In the genomic region with DNA sequence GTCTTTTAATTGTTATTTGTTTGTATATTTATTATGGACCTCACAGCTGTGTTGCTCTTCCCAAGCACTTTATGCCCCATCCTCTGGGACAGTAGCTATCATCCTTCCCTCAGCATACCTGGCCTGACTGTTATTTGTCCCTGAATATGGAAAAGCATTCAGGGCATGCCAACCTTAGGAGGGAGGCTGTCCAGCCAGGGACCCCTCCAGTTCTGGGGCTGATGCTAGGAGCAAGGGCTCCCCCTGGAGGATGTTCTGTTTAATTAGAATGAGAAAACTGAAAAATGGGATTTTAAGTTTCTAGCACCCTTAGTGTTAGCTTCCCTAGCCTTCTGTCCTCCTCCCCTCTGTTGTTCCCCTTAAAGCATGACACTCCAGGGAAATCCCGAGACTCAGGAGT, we compare ENCODE assay signal across 9 mouse cellular contexts. TPM values are rescaled to one million over a fixed set of nuclear protein-coding genes. Genes with fewer than 3 reads are reported as not detected.
A peak's percentile ranks its signal among the peaks of the same experiment; 100 is the strongest.
DNase-seq lines count a peak whose midpoint lies in the region; ATAC-seq and TF ChIP-seq lines count a peak whose summit lies in the region.
"Had no signal": no experiment of that assay in that cellular context is flagged by ENCODE, and none has a peak within 500 bp of the region (broad histone marks: within the 10 kb centered on the region; RNA-seq: fewer than 3 reads in every experiment).

No protein-coding gene starts in this region.

- no peak overlapping the region for H3K27ac ChIP-seq in forebrain, embryonic 11.5 days (ENCODE audit: low read depth, low read length)
- H3K27ac ChIP-seq in forebrain, embryonic 10.5 days = no peak overlapping the region
- no peak overlapping the region for H3K27ac ChIP-seq in forebrain, embryonic 14.5 days (ENCODE audit: low read depth, low read length)
- no peak overlapping the region for H3K27ac ChIP-seq in midbrain, postnatal 0 days (ENCODE audit: low read depth, low read length)

- H3K4me3 ChIP-seq in forebrain, embryonic 11.5 days (ENCODE audit: low read depth, low read length) = no peak overlapping the region
- no peak overlapping the region for H3K4me3 ChIP-seq in forebrain, embryonic 10.5 days
- no peak overlapping the region for H3K4me3 ChIP-seq in forebrain, embryonic 14.5 days (ENCODE audit: low read depth, low read length)
- H3K4me3 ChIP-seq in midbrain, postnatal 0 days (ENCODE audit: low read depth, low read length) = no peak overlapping the region

- 7% methylated on average over 1 of the region's 1 CpGs for WGBS in forebrain, embryonic 11.5 days
- 10% methylated on average over 1 of the region's 1 CpGs for WGBS in forebrain, embryonic 10.5 days
- WGBS in forebrain, embryonic 14.5 days = 4% methylated on average over 1 of the region's 1 CpGs
- 0% methylated on average over 1 of the region's 1 CpGs for WGBS in midbrain, postnatal 0 days

- DNase-seq in forebrain, embryonic 11.5 days (ENCODE audit: low spot score) = peak; percentile 64
- no peak for DNase-seq in forebrain, embryonic 10.5 days (ENCODE audit: extremely low spot score, low spot score)
- DNase-seq in thymus, postnatal 14 days = peak; percentile 21
- no peak for DNase-seq in thymus, adult 18-20 months
- peak; percentile 69 for DNase-seq in forebrain, embryonic 14.5 days (ENCODE audit: low spot score)
- DNase-seq in layer of hippocampus, postnatal 14 days (ENCODE audit: low spot score in 2 of 2) = peak; percentile 28 to 55
- DNase-seq in midbrain, postnatal 0 days (ENCODE audit: low spot score) = peak; percentile 78
- no peak for DNase-seq in c-Kit-positive CD71-positive TER-119-positive erythroid progenitor cells, embryonic 14.5 days (ENCODE audit: low spot score)

- ATAC-seq in forebrain, embryonic 11.5 days (replicated peaks; ENCODE audit: low FRiP score) = peak; percentile 67
- ATAC-seq in forebrain, embryonic 14.5 days = peak; percentile 66
- peak; percentile 42; the same call in 1 of the 2 replicates for ATAC-seq in midbrain, postnatal 0 days (ENCODE audit: low FRiP score)

- H3K27me3 ChIP-seq in forebrain, embryonic 11.5 days (ENCODE audit: control insufficient read depth, insufficient read depth, low read length) = no peaks in the 10 kb centered on the region
- H3K27me3 ChIP-seq in forebrain, embryonic 10.5 days (ENCODE audit: poor library complexity, severe bottlenecking) = no peaks in the 10 kb centered on the region
- no peaks in the 10 kb centered on the region for H3K27me3 ChIP-seq in forebrain, embryonic 14.5 days (replicated peaks; ENCODE audit: control insufficient read depth, insufficient read depth, low read length)
- H3K27me3 ChIP-seq in midbrain, postnatal 0 days (ENCODE audit: insufficient read depth, low read length) = no peaks in the 10 kb centered on the region

- H3K9me3 ChIP-seq in forebrain, embryonic 11.5 days (ENCODE audit: control insufficient read depth, low read length) = no peaks in the 10 kb centered on the region
- no peaks in the 10 kb centered on the region for H3K9me3 ChIP-seq in forebrain, embryonic 10.5 days
- no peaks in the 10 kb centered on the region for H3K9me3 ChIP-seq in forebrain, embryonic 14.5 days (replicated peaks; ENCODE audit: control insufficient read depth, low read length)
- H3K9me3 ChIP-seq in midbrain, postnatal 0 days (ENCODE audit: low read length) = no peaks in the 10 kb centered on the region

- H3K36me3 ChIP-seq in forebrain, embryonic 11.5 days (ENCODE audit: control insufficient read depth, insufficient read depth, low read length) = no peaks in the 10 kb centered on the region
- H3K36me3 ChIP-seq in forebrain, embryonic 10.5 days (replicated peaks) = no peaks in the 10 kb centered on the region
- no peaks in the 10 kb centered on the region for H3K36me3 ChIP-seq in forebrain, embryonic 14.5 days (ENCODE audit: control insufficient read depth, insufficient read depth, low read length)
- no peaks in the 10 kb centered on the region for H3K36me3 ChIP-seq in midbrain, postnatal 0 days (ENCODE audit: insufficient read depth, low read length)

- no peaks in the 10 kb centered on the region; the same call in 1 of the 2 replicates for H3K4me1 ChIP-seq in forebrain, embryonic 11.5 days (replicated peaks; ENCODE audit: control insufficient read depth, insufficient read depth, low read length)
- H3K4me1 ChIP-seq in forebrain, embryonic 10.5 days = 0 out of 2 replicates have a peak, but pooled peaks cover 5% of the 10 kb centered on the region
- H3K4me1 ChIP-seq in forebrain, embryonic 14.5 days (ENCODE audit: control insufficient read depth, insufficient read depth, low read length) = no peaks in the 10 kb centered on the region
- 0 out of 2 replicates have a peak, but pooled peaks cover 3% of the 10 kb centered on the region for H3K4me1 ChIP-seq in midbrain, postnatal 0 days (ENCODE audit: insufficient read depth, low read length)

- no peak overlapping the region for H3K4me2 ChIP-seq in forebrain, embryonic 11.5 days (ENCODE audit: low read depth, low read length, severe bottlenecking)
- no peak overlapping the region for H3K4me2 ChIP-seq in forebrain, embryonic 14.5 days (ENCODE audit: low read length)
- no peak overlapping the region for H3K4me2 ChIP-seq in midbrain, postnatal 0 days (ENCODE audit: low read depth, low read length, poor library complexity, severe bottlenecking)

- H3K9ac ChIP-seq in forebrain, embryonic 11.5 days (ENCODE audit: low read length) = no peak overlapping the region
- H3K9ac ChIP-seq in forebrain, embryonic 14.5 days (ENCODE audit: low read length) = no peak overlapping the region
- H3K9ac ChIP-seq in midbrain, postnatal 0 days (replicated peaks; ENCODE audit: low read length, poor library complexity, severe bottlenecking) = no peak overlapping the region

- peak; percentile 75 for TF ChIP-seq CTCF in midbrain, postnatal 0 days (IDR thresholded peaks at IDR 0.05)

RNA-seq across cellular contexts. Expression of a gene that starts 17.4 kb away (rescaled TPM):
- 0.16 TPM in 1 of 2 replicates, not detected in the other for polyA plus RNA-seq in forebrain, embryonic 11.5 days (2014; fragmentation: Nextera tagmentation; extraction: Ambion mirVana)
- not detected in 2 replicates for polyA plus RNA-seq in forebrain, embryonic 10.5 days (2016; fragmentation: Nextera tagmentation; extraction: Ambion mirVana)
- polyA plus RNA-seq in forebrain, embryonic 14.5 days (2014; fragmentation: Nextera tagmentation; extraction: Ambion mirVana) = 0.08 and 0.14 TPM in 2 replicates
- under 1 TPM; 0.16 to 0.24 TPM for total RNA-seq in layer of hippocampus, postnatal 14 days (2021)
- total RNA-seq in midbrain, postnatal 0 days (2014; rRNA removed) = 0.22 and 1.6 TPM in 2 replicates
- polyA plus RNA-seq in midbrain, postnatal 0 days (2015; fragmentation: Nextera tagmentation; extraction: Ambion mirVana) = 0.27 and 0.57 TPM in 2 replicates
- total RNA-seq: hematopoietic stem cell, adult 5-6 weeks had no signal

RNA-seq across cellular contexts. Expression of a gene that starts 55.3 kb away (rescaled TPM):
- 24.6 and 29.1 TPM in 2 replicates for polyA plus RNA-seq in forebrain, embryonic 11.5 days (2014; fragmentation: Nextera tagmentation; extraction: Ambion mirVana)
- 25.2 and 25.8 TPM in 2 replicates for polyA plus RNA-seq in forebrain, embryonic 10.5 days (2016; fragmentation: Nextera tagmentation; extraction: Ambion mirVana)
- 9.8 and 11.6 TPM in 2 replicates for polyA plus RNA-seq in forebrain, embryonic 14.5 days (2014; fragmentation: Nextera tagmentation; extraction: Ambion mirVana)
- total RNA-seq in layer of hippocampus, postnatal 14 days (2021) = 10 to 100 TPM; 11.4 to 12.7 TPM
- 17.0 and 18.9 TPM in 2 replicates for total RNA-seq in midbrain, postnatal 0 days (2014; rRNA removed)
- 7.2 and 8.7 TPM in 2 replicates for polyA plus RNA-seq in midbrain, postnatal 0 days (2015; fragmentation: Nextera tagmentation; extraction: Ambion mirVana)

Comparison
In these comparisons a context has a peak if more than half of its experiments do, and no peak if none do; other contexts are left out.
1. DNase-seq: peak in forebrain, embryonic 11.5 days (single experiment), thymus, postnatal 14 days (single experiment), forebrain, embryonic 14.5 days (single experiment), layer of hippocampus, postnatal 14 days (2 of 2) and midbrain, postnatal 0 days (single experiment); none in forebrain, embryonic 10.5 days (single experiment), thymus, adult 18-20 months (0 of 2) and c-Kit-positive CD71-positive TER-119-positive erythroid progenitor cells, embryonic 14.5 days (single experiment).
2. Peak in every context shown above with its lines, with median percentiles within 50 percentile points of each other: ATAC-seq.